Mouse (Mus musculus): Measurements from ENCODE around the gene Cldn10. TPM values are rescaled to one million over a fixed set of nuclear protein-coding genes. Genes with fewer than 3 reads are reported as not detected.

Cldn10 gene
- polyA plus RNA-seq, 1 experiment from 2014 or later, result 60.4 TPM

GRCm38 (mm10) chr14:118855141-118855800, 67.6 kb downstream of the Cldn10 start:
- 0 out of 2 replicates have a peak, but pooled peaks have one; percentile 6 for ATAC-seq (ENCODE audit: insufficient read depth, low FRiP score)
- peak overlapping the region; percentile 98 for H3K4me2 ChIP-seq (ENCODE audit: low read depth, low read length)
- peak overlapping the region; percentile 74 for H3K9ac ChIP-seq (ENCODE audit: low read length)
- H3K4me1 ChIP-seq (ENCODE audit: control insufficient read depth, insufficient read depth, low read length), result 0 out of 2 replicates have a peak, but pooled peaks cover 6% of the 10 kb centered on the region
- no peaks in the 10 kb centered on the region for H3K27me3 ChIP-seq (ENCODE audit: control insufficient read depth, insufficient read depth, low read length)
- H3K4me3 ChIP-seq (replicated peaks; ENCODE audit: low read length), result peak overlapping the region; percentile 56
- no peaks in the 10 kb centered on the region for H3K9me3 ChIP-seq (replicated peaks; ENCODE audit: control insufficient read depth, low read length)
- H3K36me3 ChIP-seq (ENCODE audit: control insufficient read depth, insufficient read depth, low read length), result no peaks in the 10 kb centered on the region
- H3K27ac ChIP-seq (ENCODE audit: low read length), result no peak overlapping the region
- WGBS, result 3% methylated on average over 28 of the region's 28 CpGs

- 74% methylated on average over 6 of the region's 6 CpGs for WGBS
- Histone ChIP-seq H3K4me1 (ENCODE audit: control insufficient read depth, insufficient read depth, low read length) (0 out of 2 replicates have a peak, but pooled peaks cover 6% of the 10 kb centered on the region), H3K9me3 (replicated peaks; ENCODE audit: control insufficient read depth, low read length) (no peaks in the 10 kb centered on the region), H3K27me3 (ENCODE audit: control insufficient read depth, insufficient read depth, low read length) (no peaks in the 10 kb centered on the region), H3K27ac (ENCODE audit: low read length) (no peak overlapping the region; the same call in 1 of the 2 replicates), H3K4me3 (replicated peaks; ENCODE audit: low read length) (peak overlapping the region; percentile 5; the same call in 1 of the 2 replicates), H3K36me3 (ENCODE audit: control insufficient read depth, insufficient read depth, low read length) (no peaks in the 10 kb centered on the region), H3K4me2 (ENCODE audit: low read depth, low read length) (no peak overlapping the region), H3K9ac (ENCODE audit: low read length) (no peak overlapping the region)
- ATAC-seq (ENCODE audit: insufficient read depth, low FRiP score), result no peak
Observed at GRCm38 (mm10) chr14:118856563-118856962, 68.9 kb downstream of the Cldn10 start.

GRCm38 (mm10) chr14:118858318-118858717, 70.6 kb downstream of the Cldn10 start:
- ATAC-seq (ENCODE audit: insufficient read depth, low FRiP score), result no peak
- no peak overlapping the region for H3K27ac ChIP-seq (ENCODE audit: low read length)
- no peak overlapping the region for H3K4me2 ChIP-seq (ENCODE audit: low read depth, low read length)
- H3K4me3 ChIP-seq (replicated peaks; ENCODE audit: low read length), result no peak overlapping the region
- H3K4me1 ChIP-seq (ENCODE audit: control insufficient read depth, insufficient read depth, low read length), result 0 out of 2 replicates have a peak, but pooled peaks cover 6% of the 10 kb centered on the region
- no peaks in the 10 kb centered on the region for H3K36me3 ChIP-seq (ENCODE audit: control insufficient read depth, insufficient read depth, low read length)
- H3K9ac ChIP-seq (ENCODE audit: low read length), result no peak overlapping the region
- no peaks in the 10 kb centered on the region for H3K9me3 ChIP-seq (replicated peaks; ENCODE audit: control insufficient read depth, low read length)
- WGBS, result 62% methylated on average over 6 of the region's 6 CpGs
- no peaks in the 10 kb centered on the region for H3K27me3 ChIP-seq (ENCODE audit: control insufficient read depth, insufficient read depth, low read length)

GRCm38 (mm10) chr14:118862253-118862652, 74.5 kb downstream of the Cldn10 start:
- no peak overlapping the region for H3K4me3 ChIP-seq (replicated peaks; ENCODE audit: low read length)
- no peaks in the 10 kb centered on the region for H3K9me3 ChIP-seq (replicated peaks; ENCODE audit: control insufficient read depth, low read length)
- H3K27ac ChIP-seq (ENCODE audit: low read length), result no peak overlapping the region
- WGBS, result 50% methylated on average over 7 of the region's 7 CpGs
- no peaks in the 10 kb centered on the region for H3K36me3 ChIP-seq (ENCODE audit: control insufficient read depth, insufficient read depth, low read length)
- no peak overlapping the region for H3K4me2 ChIP-seq (ENCODE audit: low read depth, low read length)
- no peaks in the 10 kb centered on the region for H3K4me1 ChIP-seq (ENCODE audit: control insufficient read depth, insufficient read depth, low read length)
- no peaks in the 10 kb centered on the region for H3K27me3 ChIP-seq (ENCODE audit: control insufficient read depth, insufficient read depth, low read length)
- no peak for ATAC-seq (ENCODE audit: insufficient read depth, low FRiP score)
- no peak overlapping the region for H3K9ac ChIP-seq (ENCODE audit: low read length)

GRCm38 (mm10) chr14:118864905-118865304, 77.2 kb downstream of the Cldn10 start:
- Histone ChIP-seq H3K4me3 (replicated peaks; ENCODE audit: low read length) (no peak overlapping the region), H3K4me1 (ENCODE audit: control insufficient read depth, insufficient read depth, low read length) (no peaks in the 10 kb centered on the region), H3K9ac (ENCODE audit: low read length) (no peak overlapping the region), H3K9me3 (replicated peaks; ENCODE audit: control insufficient read depth, low read length) (no peaks in the 10 kb centered on the region), H3K4me2 (ENCODE audit: low read depth, low read length) (no peak overlapping the region), H3K27ac (ENCODE audit: low read length) (no peak overlapping the region), H3K36me3 (ENCODE audit: control insufficient read depth, insufficient read depth, low read length) (no peaks in the 10 kb centered on the region), H3K27me3 (ENCODE audit: control insufficient read depth, insufficient read depth, low read length) (no peaks in the 10 kb centered on the region)
- ATAC-seq (ENCODE audit: insufficient read depth, low FRiP score), result no peak
- WGBS, result 54% methylated on average over 4 of the region's 4 CpGs

GRCm38 (mm10) chr14:118866014-118866811, 78.5 kb downstream of the Cldn10 start:
- Histone ChIP-seq H3K27me3 (ENCODE audit: control insufficient read depth, insufficient read depth, low read length) (no peaks in the 10 kb centered on the region), H3K27ac (ENCODE audit: low read length) (no peak overlapping the region), H3K4me2 (ENCODE audit: low read depth, low read length) (no peak overlapping the region), H3K4me3 (replicated peaks; ENCODE audit: low read length) (no peak overlapping the region), H3K4me1 (ENCODE audit: control insufficient read depth, insufficient read depth, low read length) (no peaks in the 10 kb centered on the region), H3K36me3 (ENCODE audit: control insufficient read depth, insufficient read depth, low read length) (no peaks in the 10 kb centered on the region), H3K9me3 (replicated peaks; ENCODE audit: control insufficient read depth, low read length) (no peaks in the 10 kb centered on the region), H3K9ac (ENCODE audit: low read length) (no peak overlapping the region)
- ATAC-seq (ENCODE audit: insufficient read depth, low FRiP score), result no peak
- 71% methylated on average over 10 of the region's 10 CpGs for WGBS

- no peak for ATAC-seq (ENCODE audit: insufficient read depth, low FRiP score)
- WGBS, result 58% methylated on average over 6 of the region's 6 CpGs
Observed at GRCm38 (mm10) chr14:118867366-118867765, 79.7 kb downstream of the Cldn10 start.

GRCm38 (mm10) chr14:118868102-118868724, 80.5 kb downstream of the Cldn10 start:
- H3K4me2 ChIP-seq (ENCODE audit: low read depth, low read length), result no peak overlapping the region
- no peaks in the 10 kb centered on the region for H3K36me3 ChIP-seq (ENCODE audit: control insufficient read depth, insufficient read depth, low read length)
- H3K27ac ChIP-seq (ENCODE audit: low read length), result no peak overlapping the region
- no peaks in the 10 kb centered on the region for H3K9me3 ChIP-seq (replicated peaks; ENCODE audit: control insufficient read depth, low read length)
- WGBS, result 82% methylated on average over 13 of the region's 13 CpGs
- H3K4me1 ChIP-seq (ENCODE audit: control insufficient read depth, insufficient read depth, low read length), result no peaks in the 10 kb centered on the region
- no peaks in the 10 kb centered on the region for H3K27me3 ChIP-seq (ENCODE audit: control insufficient read depth, insufficient read depth, low read length)
- no peak overlapping the region for H3K9ac ChIP-seq (ENCODE audit: low read length)
- no peak overlapping the region for H3K4me3 ChIP-seq (replicated peaks; ENCODE audit: low read length)
- no peak for ATAC-seq (ENCODE audit: insufficient read depth, low FRiP score)

More at GRCm38 (mm10) chr14:118867366-118867765, 79.7 kb downstream of the Cldn10 start:
- Histone ChIP-seq H3K27me3 (ENCODE audit: control insufficient read depth, insufficient read depth, low read length) (no peaks in the 10 kb centered on the region), H3K4me1 (ENCODE audit: control insufficient read depth, insufficient read depth, low read length) (no peaks in the 10 kb centered on the region), H3K27ac (ENCODE audit: low read length) (no peak overlapping the region), H3K4me2 (ENCODE audit: low read depth, low read length) (no peak overlapping the region), H3K9ac (ENCODE audit: low read length) (no peak overlapping the region), H3K36me3 (ENCODE audit: control insufficient read depth, insufficient read depth, low read length) (no peaks in the 10 kb centered on the region), H3K4me3 (replicated peaks; ENCODE audit: low read length) (no peak overlapping the region), H3K9me3 (replicated peaks; ENCODE audit: control insufficient read depth, low read length) (no peaks in the 10 kb centered on the region)

GRCm38 (mm10) chr14:118869712-118870111, 82.0 kb downstream of the Cldn10 start:
- Histone ChIP-seq H3K36me3 (ENCODE audit: control insufficient read depth, insufficient read depth, low read length) (no peaks in the 10 kb centered on the region), H3K4me3 (replicated peaks; ENCODE audit: low read length) (no peak overlapping the region), H3K9me3 (replicated peaks; ENCODE audit: control insufficient read depth, low read length) (no peaks in the 10 kb centered on the region), H3K4me2 (ENCODE audit: low read depth, low read length) (no peak overlapping the region), H3K27me3 (ENCODE audit: control insufficient read depth, insufficient read depth, low read length) (no peaks in the 10 kb centered on the region), H3K27ac (ENCODE audit: low read length) (no peak overlapping the region), H3K4me1 (ENCODE audit: control insufficient read depth, insufficient read depth, low read length) (no peaks in the 10 kb centered on the region), H3K9ac (ENCODE audit: low read length) (no peak overlapping the region)
- ATAC-seq (ENCODE audit: insufficient read depth, low FRiP score), result peak; percentile 53; the same call in 1 of the 2 replicates
- 65% methylated on average over 6 of the region's 6 CpGs for WGBS
